Mouse (Mus musculus) small intestine, adult 2 months (tissue): ENCODE measurements around the gene Prlr.

Experiments
- CTCF ChIP-seq: fragments of 200-500 bp; IDR thresholded peaks from 2 replicates; pipeline ENCODE4 v1.5.1; 2012; ENCODE audit warnings: low read depth, mild to moderate bottlenecking, control low read depth, inconsistent platforms, low read length, moderate library complexity, mixed read lengths; ENCODE audit not compliant: insufficient replicate concordance, insufficient read length; ENCODE audit errors: extremely low read depth
- POLR2A ChIP-seq: fragments of 200-500 bp; IDR thresholded peaks from 2 replicates; pipeline ENCODE4 v1.6.1; 2012; ENCODE audit warnings: low read depth, mild to moderate bottlenecking, control low read depth, inconsistent platforms, low read length, moderate library complexity

- TF ChIP-seq POLR2A (no peak), CTCF (no peak)
Observed at GRCm38 (mm10) chr15:10330626-10331025, 153.6 kb downstream of the Prlr start.
